Mouse (Mus musculus) B cell, adult 2 months (primary cell): ENCODE measurements around the gene Hjurp.

Experiments used
- DNase-seq, 2 experiments: peaks; one replicate each; pipeline ENCODE4 v3.0.0; 2022

Gene Hjurp

GRCm38 (mm10) chr1:88277098-88277817 lies at the start of gene Hjurp, which contains the start of gene Trpm8:
Gene Hjurp, minus strand, starts transcription at chr1:88277633.
Gene Trpm8, plus strand, starts transcription at chr1:88277661.
- peak; percentile 98 to 99 for DNase-seq

- DNase-seq, result no peak
These were observed 45.7 kb upstream of the Hjurp start for GRCm38 (mm10) chr1:88323101-88323500.

GRCm38 (mm10) chr1:88322146-88322545 lies 44.7 kb upstream of the Hjurp start:
- no peak for DNase-seq

- DNase-seq, result no peak
These were observed 43.5 kb upstream of the Hjurp start for GRCm38 (mm10) chr1:88320821-88321395.

GRCm38 (mm10) chr1:88318531-88319060 lies 41.2 kb upstream of the Hjurp start:
- peak; percentile 51 to 57 for DNase-seq

GRCm38 (mm10) chr1:88317279-88317678 lies 39.8 kb upstream of the Hjurp start:
- DNase-seq, result no peak

- no peak for DNase-seq
These were observed 32.9 kb upstream of the Hjurp start for GRCm38 (mm10) chr1:88310349-88310748.

- no peak for DNase-seq
These were observed 32.5 kb upstream of the Hjurp start for GRCm38 (mm10) chr1:88309905-88310304.

- no peak for DNase-seq
These were observed 31.6 kb upstream of the Hjurp start for GRCm38 (mm10) chr1:88309020-88309419.

- DNase-seq, result no peak
These were observed 29.7 kb upstream of the Hjurp start for GRCm38 (mm10) chr1:88307180-88307579.

GRCm38 (mm10) chr1:88306543-88306942 lies 29.1 kb upstream of the Hjurp start:
- no peak for DNase-seq

GRCm38 (mm10) chr1:88305018-88305795 lies 27.8 kb upstream of the Hjurp start:
- DNase-seq, result no peak

- DNase-seq, result no peak
These were observed 27.0 kb upstream of the Hjurp start for GRCm38 (mm10) chr1:88304261-88304985.

GRCm38 (mm10) chr1:88303762-88304161 lies 26.3 kb upstream of the Hjurp start:
- no peak for DNase-seq

- DNase-seq, result no peak
These were observed 24.8 kb upstream of the Hjurp start for GRCm38 (mm10) chr1:88302057-88302740.

- no peak for DNase-seq
These were observed 23.9 kb upstream of the Hjurp start for GRCm38 (mm10) chr1:88301121-88302014.

- DNase-seq, result no peak
These were observed 23.0 kb upstream of the Hjurp start for GRCm38 (mm10) chr1:88300301-88301050.

GRCm38 (mm10) chr1:88299529-88299945 lies 22.1 kb upstream of the Hjurp start:
- DNase-seq, result no peak

- DNase-seq, result no peak
These were observed 21.5 kb upstream of the Hjurp start for GRCm38 (mm10) chr1:88298686-88299528.
